Mouse (Mus musculus) brown adipose tissue, adult 24 weeks (tissue): ENCODE measurements around the gene Plbd1. TPM values are rescaled to one million over a fixed set of nuclear protein-coding genes. Genes with fewer than 3 reads are reported as not detected.

Experiments
- H3K27ac ChIP-seq: fragments of 200-500 bp; replicated peaks from 2 replicates; pipeline ENCODE4 v1.5.1; 2012; ENCODE audit warnings: low read depth, mild to moderate bottlenecking, low read length
- H3K4me1 ChIP-seq: fragments of 200-500 bp; 2 replicates; pipeline ENCODE4 v1.6.1; 2012; ENCODE audit warnings: low read length, mixed read lengths; ENCODE audit not compliant: control insufficient read depth, insufficient read depth, insufficient read length
- H3K4me3 ChIP-seq: fragments of 200-500 bp; 2 replicates; pipeline ENCODE4 v1.5.1; 2012; ENCODE audit warnings: low read depth, mild to moderate bottlenecking, low read length, moderate library complexity; ENCODE audit not compliant: insufficient read depth
- polyA plus RNA-seq: library from polyadenylated mRNA; stranded (reverse); fragments of >200 nt; gene quantifications from 2 replicates; pipeline ENCODE4 v1.2.4, GENCODE M21; 2012; ENCODE audit not compliant: missing spikeins, insufficient read depth, insufficient read length

Gene Plbd1
- 175 and 251 TPM in 2 replicates for polyA plus RNA-seq

- Histone ChIP-seq H3K4me3 (peak within 1 kb of the TSS; percentile 75), H3K27ac (peak within 1 kb of the TSS; percentile 97), H3K4me1 (no peaks in the 10 kb centered on the region)
Observed at GRCm38 (mm10) chr6:136661706-136662016, at the start of gene Plbd1. Gene Plbd1 (minus strand): TSS chr6:136661928.

GRCm38 (mm10) chr6:136710408-136710807, 48.7 kb upstream of the Plbd1 start:
- Histone ChIP-seq H3K4me3 (no peak overlapping the region), H3K27ac (no peak overlapping the region), H3K4me1 (no peaks in the 10 kb centered on the region)

GRCm38 (mm10) chr6:136708597-136708996, 46.9 kb upstream of the Plbd1 start:
- Histone ChIP-seq H3K4me3 (no peak overlapping the region), H3K4me1 (no peaks in the 10 kb centered on the region)

GRCm38 (mm10) chr6:136701878-136702277, 40.1 kb upstream of the Plbd1 start:
- no peak overlapping the region for H3K27ac ChIP-seq
- no peak overlapping the region for H3K4me3 ChIP-seq
- H3K4me1 ChIP-seq = no peaks in the 10 kb centered on the region

More at GRCm38 (mm10) chr6:136708597-136708996, 46.9 kb upstream of the Plbd1 start:
- H3K27ac ChIP-seq = no peak overlapping the region

GRCm38 (mm10) chr6:136701185-136701584, 39.5 kb upstream of the Plbd1 start:
- no peak overlapping the region for H3K27ac ChIP-seq
- no peak overlapping the region for H3K4me3 ChIP-seq

GRCm38 (mm10) chr6:136691314-136691713, 29.6 kb upstream of the Plbd1 start:
- Histone ChIP-seq H3K4me1 (no peaks in the 10 kb centered on the region), H3K4me3 (no peak overlapping the region), H3K27ac (no peak overlapping the region)

More at GRCm38 (mm10) chr6:136701185-136701584, 39.5 kb upstream of the Plbd1 start:
- no peaks in the 10 kb centered on the region for H3K4me1 ChIP-seq

- Histone ChIP-seq H3K4me3 (no peak overlapping the region), H3K4me1 (peaks cover 2% of the 10 kb centered on the region; the same call in 1 of the 2 replicates), H3K27ac (peak overlapping the region; percentile 20)
Observed at GRCm38 (mm10) chr6:136690527-136690926, 28.8 kb upstream of the Plbd1 start.

GRCm38 (mm10) chr6:136689790-136690413, 28.2 kb upstream of the Plbd1 start:
- Histone ChIP-seq H3K27ac (peak overlapping the region; percentile 66), H3K4me1 (peaks cover 3% of the 10 kb centered on the region; the same call in 1 of the 2 replicates)

GRCm38 (mm10) chr6:136685433-136685832, 23.7 kb upstream of the Plbd1 start:
- Histone ChIP-seq H3K4me3 (no peak overlapping the region), H3K4me1 (peaks cover 5% of the 10 kb centered on the region; the same call in 1 of the 2 replicates), H3K27ac (no peak overlapping the region)

More at GRCm38 (mm10) chr6:136689790-136690413, 28.2 kb upstream of the Plbd1 start:
- no peak overlapping the region for H3K4me3 ChIP-seq

- Histone ChIP-seq H3K4me1 (peaks cover 5% of the 10 kb centered on the region; the same call in 1 of the 2 replicates), H3K4me3 (no peak overlapping the region), H3K27ac (peak overlapping the region; percentile 79)
Observed at GRCm38 (mm10) chr6:136683410-136684334, 21.9 kb upstream of the Plbd1 start.

- H3K4me1 ChIP-seq = 0 out of 2 replicates have a peak, but pooled peaks cover under 1% of the 10 kb centered on the region
Observed at GRCm38 (mm10) chr6:136679381-136679780, 17.7 kb upstream of the Plbd1 start.

GRCm38 (mm10) chr6:136674935-136675334, 13.2 kb upstream of the Plbd1 start:
- Histone ChIP-seq H3K4me3 (no peak overlapping the region), H3K4me1 (no peaks in the 10 kb centered on the region), H3K27ac (no peak overlapping the region)

More at GRCm38 (mm10) chr6:136679381-136679780, 17.7 kb upstream of the Plbd1 start:
- Histone ChIP-seq H3K27ac (peak overlapping the region; percentile 74), H3K4me3 (no peak overlapping the region; the same call in 1 of the 2 replicates)

GRCm38 (mm10) chr6:136672467-136672866, 10.7 kb upstream of the Plbd1 start:
- H3K4me1 ChIP-seq = no peaks in the 10 kb centered on the region
- H3K4me3 ChIP-seq = no peak overlapping the region
- peak overlapping the region; percentile 81 for H3K27ac ChIP-seq

GRCm38 (mm10) chr6:136669274-136669673, 7.5 kb upstream of the Plbd1 start:
- Histone ChIP-seq H3K4me3 (no peak overlapping the region), H3K27ac (no peak overlapping the region)

GRCm38 (mm10) chr6:136668266-136668986, 6.7 kb upstream of the Plbd1 start:
- no peak overlapping the region for H3K4me3 ChIP-seq
- no peaks in the 10 kb centered on the region for H3K4me1 ChIP-seq
- H3K27ac ChIP-seq = no peak overlapping the region

More at GRCm38 (mm10) chr6:136669274-136669673, 7.5 kb upstream of the Plbd1 start:
- no peaks in the 10 kb centered on the region for H3K4me1 ChIP-seq
